Comparison of ENCODE assay signal across 17 mouse cellular contexts in genomic region chr11:64663166-64663565, GRCm38 (mm10).
DNase-seq lines count a peak whose midpoint lies in the region; ATAC-seq and TF ChIP-seq lines count a peak whose summit lies in the region.
"Had no signal": no experiment of that assay in that cellular context is flagged by ENCODE, and none has a peak within 500 bp of the region (broad histone marks: within the 10 kb centered on the region; RNA-seq: fewer than 3 reads in every experiment).

No protein-coding gene starts in this region.

- H3K9ac ChIP-seq in heart, embryonic 13.5 days = no peak overlapping the region
- H3K9ac ChIP-seq in heart, embryonic 11.5 days (ENCODE audit: low read depth, low read length) = no peak overlapping the region
- no peak overlapping the region for H3K9ac ChIP-seq in lung, embryonic 15.5 days
- H3K9ac ChIP-seq: intestine, embryonic 15.5 days; kidney, embryonic 15.5 days had no signal

- TF ChIP-seq POLR2A in lung, adult 2 months (IDR thresholded peaks at IDR 0.05; ENCODE audit: borderline replicate concordance, extremely low read depth, low read depth, low read length) = no peak

- H3K27me3 ChIP-seq in heart, embryonic 13.5 days (replicated peaks) = no peaks in the 10 kb centered on the region
- no peaks in the 10 kb centered on the region for H3K27me3 ChIP-seq in heart, embryonic 11.5 days (ENCODE audit: control insufficient read depth, insufficient read depth, low read length)
- no peaks in the 10 kb centered on the region for H3K27me3 ChIP-seq in lung, embryonic 15.5 days
- 0 out of 2 replicates have a peak, but pooled peaks cover 3% of the 10 kb centered on the region for H3K27me3 ChIP-seq in limb, embryonic 10.5 days (ENCODE audit: low read depth, poor library complexity, severe bottlenecking)
- H3K27me3 ChIP-seq: intestine, embryonic 15.5 days had no signal

- no peaks in the 10 kb centered on the region for H3K9me3 ChIP-seq in heart, embryonic 13.5 days
- no peaks in the 10 kb centered on the region for H3K9me3 ChIP-seq in heart, embryonic 11.5 days (replicated peaks; ENCODE audit: control insufficient read depth, low read length)
- no peaks in the 10 kb centered on the region for H3K9me3 ChIP-seq in lung, embryonic 15.5 days
- no peaks in the 10 kb centered on the region for H3K9me3 ChIP-seq in limb, embryonic 10.5 days (replicated peaks)
- H3K9me3 ChIP-seq: intestine, embryonic 15.5 days; kidney, embryonic 15.5 days had no signal

- no peak overlapping the region; the same call in 1 of the 2 replicates for H3K4me3 ChIP-seq in heart, embryonic 13.5 days
- no peak overlapping the region for H3K4me3 ChIP-seq in heart, embryonic 11.5 days (ENCODE audit: low read depth, low read length)
- H3K4me3 ChIP-seq in lung, embryonic 15.5 days = no peak overlapping the region
- no peak overlapping the region for H3K4me3 ChIP-seq in lung, adult 2 months (replicated peaks; ENCODE audit: extremely low read depth, low read depth, low read length)
- peak overlapping the region; percentile 1; the same call in 1 of the 2 replicates for H3K4me3 ChIP-seq in limb, embryonic 10.5 days
- H3K4me3 ChIP-seq: intestine, embryonic 15.5 days; kidney, embryonic 15.5 days had no signal

- H3K4me2 ChIP-seq in heart, embryonic 13.5 days = peak overlapping the region; percentile 44
- H3K4me2 ChIP-seq in heart, embryonic 11.5 days = no peak overlapping the region
- peak overlapping the region; percentile 8; the same call in 1 of the 2 replicates for H3K4me2 ChIP-seq in lung, embryonic 15.5 days
- H3K4me2 ChIP-seq: intestine, embryonic 15.5 days; kidney, embryonic 15.5 days; liver, embryonic 11.5 days had no signal

- no peak for DNase-seq in lung, adult 2 months
- DNase-seq in limb, embryonic 10.5 days (ENCODE audit: low spot score) = no peak
- no peak for DNase-seq in spleen, postnatal 10 days (ENCODE audit: low spot score in 2 of 2)
- no peak for DNase-seq in gastrocnemius, postnatal 25 days
- DNase-seq: adrenal gland, postnatal 36 days; cerebellum, adult 9-11 months; gastrocnemius, postnatal 14 days; heart, postnatal 14 days; right cerebral cortex, postnatal 14 days had no signal

- no peak for TF ChIP-seq CTCF in lung, adult 2 months (IDR thresholded peaks at IDR 0.05; ENCODE audit: insufficient read depth, low read length)

- 25% methylated on average over 6 of the region's 6 CpGs for WGBS in heart, embryonic 13.5 days
- 28% methylated on average over 6 of the region's 6 CpGs for WGBS in heart, embryonic 11.5 days (ENCODE audit: insufficient replicate concordance)
- 29% methylated on average over 6 of the region's 6 CpGs for WGBS in lung, embryonic 15.5 days
- WGBS in lung, adult 2 months = 56% methylated on average over 6 of the region's 6 CpGs
- 30% methylated on average over 6 of the region's 6 CpGs for WGBS in limb, embryonic 10.5 days

- H3K36me3 ChIP-seq in heart, embryonic 13.5 days = no peaks in the 10 kb centered on the region
- no peaks in the 10 kb centered on the region for H3K36me3 ChIP-seq in heart, embryonic 11.5 days (ENCODE audit: control insufficient read depth, insufficient read depth, low read length)
- no peaks in the 10 kb centered on the region for H3K36me3 ChIP-seq in lung, embryonic 15.5 days
- H3K36me3 ChIP-seq in limb, embryonic 10.5 days = no peaks in the 10 kb centered on the region
- H3K36me3 ChIP-seq: intestine, embryonic 15.5 days; kidney, embryonic 15.5 days had no signal

- H3K4me1 ChIP-seq in heart, embryonic 13.5 days = peaks cover 11% of the 10 kb centered on the region
- H3K4me1 ChIP-seq in heart, embryonic 11.5 days (ENCODE audit: control insufficient read depth, insufficient read depth, low read length) = 0 out of 2 replicates have a peak, but pooled peaks cover 2% of the 10 kb centered on the region
- 0 out of 2 replicates have a peak, but pooled peaks cover 3% of the 10 kb centered on the region for H3K4me1 ChIP-seq in lung, embryonic 15.5 days
- H3K4me1 ChIP-seq in lung, adult 2 months (ENCODE audit: control insufficient read depth, insufficient read depth, low read length) = no peaks in the 10 kb centered on the region
- H3K4me1 ChIP-seq in limb, embryonic 10.5 days = peaks cover 24% of the 10 kb centered on the region
- H3K4me1 ChIP-seq: intestine, embryonic 15.5 days; kidney, embryonic 15.5 days had no signal

- H3K27ac ChIP-seq in heart, embryonic 13.5 days (replicated peaks) = no peak overlapping the region
- H3K27ac ChIP-seq in heart, embryonic 11.5 days (ENCODE audit: low read depth, low read length) = no peak overlapping the region
- H3K27ac ChIP-seq in lung, embryonic 15.5 days = no peak overlapping the region
- H3K27ac ChIP-seq in limb, embryonic 10.5 days = no peak overlapping the region
- H3K27ac ChIP-seq: intestine, embryonic 15.5 days; kidney, embryonic 15.5 days; stomach, postnatal 0 days had no signal

- no peak for ATAC-seq in heart, embryonic 13.5 days (ENCODE audit: extremely low read depth, insufficient number of reproducible peaks, low FRiP score, low TSS enrichment)
- no peak for ATAC-seq in heart, embryonic 11.5 days (replicated peaks; ENCODE audit: insufficient number of reproducible peaks, low FRiP score, low TSS enrichment)
- ATAC-seq in lung, embryonic 15.5 days (ENCODE audit: borderline replicate concordance, extremely low read depth, low FRiP score, low TSS enrichment) = no peak
- ATAC-seq: intestine, embryonic 15.5 days; lung, postnatal 0 days had no signal
